Mouse (Mus musculus) macrophage (primary cell): ENCODE measurements around the gene Tmem9. TPM values are rescaled to one million over a fixed set of nuclear protein-coding genes. Genes with fewer than 3 reads are reported as not detected.

Experiments
- H3K27ac ChIP-seq: fragments of 350-480 bp; formaldehyde crosslinking; 2 replicates; pipeline ENCODE4 v1.9.0; 2021
- H3K36me3 ChIP-seq: fragments of 350-480 bp; formaldehyde crosslinking; 2 replicates; pipeline ENCODE4 v1.9.0; 2021; ENCODE audit errors: inconsistent target
- H3K4me3 ChIP-seq: fragments of 350-480 bp; formaldehyde crosslinking; 2 replicates; pipeline ENCODE4 v1.9.0; 2021; ENCODE audit errors: inconsistent target
- H3K79me2 ChIP-seq: fragments of 350-480 bp; formaldehyde crosslinking; 2 replicates; pipeline ENCODE4 v1.9.0; 2021; ENCODE audit errors: inconsistent target
- WGBS: methylation state at CpG from one replicate; pipeline ENCODE4 v1.1.7; 2026; ENCODE audit warnings: inconsistent platforms; ENCODE audit not compliant: missing documents; 5-methylcytosine and 5-hydroxymethylcytosine counted together
- polyA plus RNA-seq: library from polyadenylated mRNA; stranded (reverse); fragments of 250-400 nt; gene quantifications from 3 replicates; pipeline ENCODE4 v1.2.4, GENCODE M21; 2018; ENCODE audit warnings: inconsistent platforms

Tmem9 gene
- polyA plus RNA-seq, 1 experiment from 2014 or later, result 11.0 TPM

DNA sequence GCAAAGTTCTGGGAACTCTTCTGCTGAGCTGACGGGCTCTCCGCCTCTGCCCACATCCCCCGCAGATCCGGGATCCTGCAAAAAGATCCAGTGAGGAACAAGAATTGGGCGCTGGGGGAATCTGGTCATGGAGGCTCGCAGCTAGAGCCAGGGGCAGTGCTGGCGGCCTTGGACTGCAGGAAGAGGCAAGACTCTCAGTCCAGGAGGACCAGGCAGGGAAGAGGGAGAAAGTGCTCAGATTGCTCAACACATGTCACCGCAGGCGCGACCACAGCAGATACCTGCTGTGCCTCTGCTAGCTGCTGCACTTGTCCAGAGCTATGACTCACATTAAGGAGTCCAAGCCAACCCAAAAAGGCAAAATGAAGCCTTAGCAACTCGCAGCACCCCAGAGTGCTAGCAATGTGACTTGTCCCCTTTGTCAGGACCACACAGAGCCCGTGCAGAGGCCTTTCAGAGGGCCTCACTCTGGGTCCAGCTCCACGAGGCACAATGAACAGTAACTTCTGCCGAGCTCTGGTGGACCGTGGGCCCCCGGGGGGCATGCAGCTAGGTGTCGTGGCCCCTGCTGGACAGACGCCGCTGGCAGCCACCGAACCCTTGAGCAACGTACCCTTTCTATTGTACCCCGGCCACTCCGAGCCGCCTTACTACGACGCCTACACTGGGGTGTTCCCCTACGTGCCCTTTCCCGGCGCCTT, 42.5 kb downstream of the Tmem9 start, which contains the start of gene Ascl5:
Gene Ascl5 (plus strand): TSS at position 493 of the 701 bp plus-strand sequence.
- no peak within 1 kb of the TSS for H3K27ac ChIP-seq
- no peaks in the 10 kb centered on the region for H3K36me3 ChIP-seq
- WGBS, result 28% methylated on average over 29 of the region's 29 CpGs
- H3K79me2 ChIP-seq, result no peaks in the 10 kb centered on the region
- H3K4me3 ChIP-seq, result no peak within 1 kb of the TSS

- H3K27ac ChIP-seq, result no peak overlapping the region
- no peak overlapping the region for H3K4me3 ChIP-seq
- H3K36me3 ChIP-seq, result no peaks in the 10 kb centered on the region
- H3K79me2 ChIP-seq, result no peaks in the 10 kb centered on the region
- WGBS, result 4% methylated on average over 26 of the region's 36 CpGs
Measured at GRCm38 (mm10) chr1:136051013-136051315, 43.0 kb downstream of the Tmem9 start.

GRCm38 (mm10) chr1:136051465-136051864, 43.5 kb downstream of the Tmem9 start:
- WGBS, result 2% methylated on average over 6 of the region's 6 CpGs
- no peak overlapping the region for H3K4me3 ChIP-seq
- no peaks in the 10 kb centered on the region for H3K36me3 ChIP-seq
- no peak overlapping the region for H3K27ac ChIP-seq
- no peaks in the 10 kb centered on the region for H3K79me2 ChIP-seq

DNA sequence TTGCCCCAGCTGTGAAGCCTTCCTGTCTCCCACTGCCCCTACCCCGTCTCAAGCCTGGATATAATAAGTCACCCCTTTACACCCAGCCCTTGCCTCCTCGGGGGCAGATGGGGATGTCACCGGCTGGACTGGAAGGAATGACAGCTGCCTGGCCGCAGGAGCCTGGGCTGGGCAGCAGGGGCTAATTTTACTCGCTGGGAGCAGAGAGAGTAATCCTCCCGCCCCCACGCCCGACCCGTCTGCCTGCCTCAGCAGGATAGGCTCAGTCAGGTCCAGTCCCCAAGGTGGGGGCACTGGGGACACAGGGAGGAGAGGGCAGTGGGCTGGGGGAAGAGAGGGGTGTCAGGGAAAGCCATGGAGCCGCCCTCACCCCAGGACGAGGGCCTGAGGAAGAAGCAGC, 44.6 kb downstream of the Tmem9 start, which contains the start of gene Cacna1s:
Gene Cacna1s (plus strand): TSS at position 204 of the 400 bp plus-strand sequence.
- Histone ChIP-seq H3K79me2 (no peaks in the 10 kb centered on the region), H3K27ac (no peak within 1 kb of the TSS), H3K4me3 (no peak within 1 kb of the TSS), H3K36me3 (no peaks in the 10 kb centered on the region)
- 74% methylated on average over 11 of the region's 11 CpGs for WGBS

DNA sequence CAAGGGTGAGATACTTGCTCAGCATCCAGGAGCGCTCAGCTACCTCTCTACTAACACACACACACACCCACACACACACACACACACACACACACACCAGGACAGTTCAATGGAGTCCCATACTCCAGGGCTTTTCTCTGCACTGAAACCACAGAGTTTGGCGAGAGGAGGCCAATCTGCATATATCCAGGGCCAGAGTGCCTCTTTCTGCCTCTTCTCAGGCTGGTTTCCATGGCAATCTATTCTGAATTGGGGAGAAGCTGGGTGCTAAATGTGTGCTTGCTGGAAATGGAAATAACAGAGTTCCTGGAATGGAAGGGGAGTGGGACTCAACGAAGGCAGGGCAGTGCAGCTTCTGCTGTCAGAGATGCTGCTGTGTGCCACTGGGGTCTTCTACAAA, 47.8 kb downstream of the Tmem9 start:
- 82% methylated on average over 3 of the region's 3 CpGs for WGBS
- H3K79me2 ChIP-seq, result no peaks in the 10 kb centered on the region
- no peaks in the 10 kb centered on the region for H3K36me3 ChIP-seq
- H3K4me3 ChIP-seq, result no peak overlapping the region
- no peak overlapping the region for H3K27ac ChIP-seq

DNA sequence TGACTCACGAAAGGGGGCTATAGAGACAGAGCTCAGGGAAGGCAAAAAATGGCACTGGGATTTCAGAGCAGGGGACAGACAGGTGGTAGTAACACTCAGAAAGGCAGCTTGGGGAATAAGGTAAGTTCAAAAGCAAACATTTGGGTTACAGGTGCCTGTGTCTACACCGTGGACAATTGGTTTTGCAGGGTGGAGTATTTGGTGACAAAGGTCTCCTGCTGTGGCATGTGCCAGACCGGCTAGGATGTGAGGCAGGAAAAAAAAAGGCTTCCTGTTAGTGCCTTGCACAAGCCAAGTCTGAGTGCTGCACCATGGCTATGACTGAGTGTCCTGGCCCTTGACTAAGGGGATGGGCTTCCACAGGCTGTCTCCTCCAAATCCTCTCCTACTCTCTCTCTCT, 50.6 kb downstream of the Tmem9 start:
- Histone ChIP-seq H3K79me2 (no peaks in the 10 kb centered on the region), H3K4me3 (no peak overlapping the region), H3K36me3 (no peaks in the 10 kb centered on the region), H3K27ac (no peak overlapping the region)
- whole genome bisulfite sequencing, result 57% methylated on average over 3 of the region's 3 CpGs

GRCm38 (mm10) chr1:136061041-136061789, 53.3 kb downstream of the Tmem9 start:
- Histone ChIP-seq H3K79me2 (no peaks in the 10 kb centered on the region), H3K27ac (no peak overlapping the region), H3K4me3 (no peak overlapping the region), H3K36me3 (no peaks in the 10 kb centered on the region)
- 87% methylated on average over 9 of the region's 9 CpGs for WGBS

GRCm38 (mm10) chr1:136061790-136062141, 53.8 kb downstream of the Tmem9 start:
- no peak overlapping the region for H3K27ac ChIP-seq
- H3K79me2 ChIP-seq, result no peaks in the 10 kb centered on the region
- WGBS, result 93% methylated on average over 6 of the region's 7 CpGs
- H3K4me3 ChIP-seq, result no peak overlapping the region
- no peaks in the 10 kb centered on the region for H3K36me3 ChIP-seq

DNA sequence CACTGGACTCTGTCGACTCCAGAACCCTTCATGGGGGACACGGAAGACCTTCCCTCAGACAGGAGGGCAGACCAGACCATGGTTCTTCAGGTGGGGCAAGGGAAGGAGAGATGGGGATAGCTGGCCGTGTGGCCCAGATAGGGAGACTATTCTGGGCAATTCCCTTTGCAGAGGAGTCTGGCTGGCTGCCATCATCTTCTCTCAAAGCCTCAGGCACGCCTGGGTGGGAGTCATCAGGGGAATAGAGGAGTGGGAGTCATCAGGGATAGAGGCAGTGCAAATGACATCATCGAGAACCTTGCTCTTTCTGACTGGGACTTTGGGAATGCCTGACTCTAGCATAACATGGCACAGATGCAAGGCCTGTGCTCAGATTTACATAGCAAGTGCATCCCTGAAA, 56.0 kb downstream of the Tmem9 start:
- Histone ChIP-seq H3K4me3 (no peak overlapping the region), H3K79me2 (no peaks in the 10 kb centered on the region), H3K27ac (no peak overlapping the region), H3K36me3 (no peaks in the 10 kb centered on the region)
- WGBS, result 71% methylated on average over 5 of the region's 5 CpGs

GRCm38 (mm10) chr1:136066621-136067020, 58.7 kb downstream of the Tmem9 start:
- H3K27ac ChIP-seq, result no peak overlapping the region
- 27% methylated on average over 1 of the region's 1 CpGs for WGBS
- H3K79me2 ChIP-seq, result no peaks in the 10 kb centered on the region
- H3K36me3 ChIP-seq, result no peaks in the 10 kb centered on the region
- no peak overlapping the region for H3K4me3 ChIP-seq

DNA sequence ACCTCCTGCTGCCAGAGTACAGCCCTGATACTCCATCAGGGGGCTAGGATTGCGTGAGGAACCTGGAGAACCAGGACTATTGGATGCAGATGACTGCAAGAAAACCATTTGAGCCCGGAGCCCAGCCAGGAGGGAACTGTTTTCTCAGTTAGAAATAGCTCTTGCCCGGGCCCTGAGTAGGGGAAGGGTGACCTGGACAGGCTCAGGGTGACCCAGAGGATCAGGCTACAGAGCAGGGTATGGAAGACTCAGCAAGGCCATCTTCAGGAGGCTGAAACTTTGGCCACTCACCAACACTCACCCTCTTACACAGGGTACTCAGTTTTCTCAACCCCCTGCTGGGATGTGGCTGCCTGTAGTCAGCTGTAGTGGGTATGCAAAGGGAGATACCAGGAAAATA, 59.6 kb downstream of the Tmem9 start:
- WGBS, result 66% methylated on average over 3 of the region's 3 CpGs
- H3K27ac ChIP-seq, result no peak overlapping the region
- no peaks in the 10 kb centered on the region for H3K79me2 ChIP-seq
- H3K36me3 ChIP-seq, result no peaks in the 10 kb centered on the region
- H3K4me3 ChIP-seq, result no peak overlapping the region

DNA sequence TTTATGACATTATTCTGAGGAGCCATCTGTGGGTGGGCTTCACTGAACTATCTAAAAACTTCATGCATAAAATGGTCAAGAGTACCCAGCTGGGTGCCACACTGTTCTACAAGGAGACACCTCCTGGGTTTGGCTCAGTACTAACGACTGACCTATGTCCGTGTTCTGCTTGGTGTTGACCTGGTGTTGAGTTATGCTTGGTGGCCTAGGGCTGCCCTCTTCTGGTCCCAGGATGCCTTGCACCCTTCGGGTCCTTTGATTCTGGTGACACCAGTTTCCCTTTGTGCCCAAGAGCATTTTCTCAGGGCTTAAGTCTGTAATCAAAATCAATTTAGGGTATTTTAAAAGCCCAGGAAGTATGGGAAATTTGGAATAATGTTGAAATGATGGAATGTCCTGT, 68.1 kb downstream of the Tmem9 start:
- Histone ChIP-seq H3K79me2 (no peaks in the 10 kb centered on the region), H3K4me3 (no peak overlapping the region), H3K36me3 (no peaks in the 10 kb centered on the region), H3K27ac (no peak overlapping the region)
- WGBS, result 0% methylated on average over 3 of the region's 3 CpGs

- Histone ChIP-seq H3K27ac (no peak overlapping the region), H3K79me2 (no peaks in the 10 kb centered on the region), H3K36me3 (no peaks in the 10 kb centered on the region), H3K4me3 (no peak overlapping the region)
- WGBS, result 57% methylated on average over 4 of the region's 4 CpGs
Measured at GRCm38 (mm10) chr1:136077656-136078055, 69.7 kb downstream of the Tmem9 start.

GRCm38 (mm10) chr1:136081161-136081560, 73.2 kb downstream of the Tmem9 start:
- H3K36me3 ChIP-seq, result no peaks in the 10 kb centered on the region
- no peak overlapping the region for H3K4me3 ChIP-seq
- no peak overlapping the region for H3K27ac ChIP-seq
- WGBS, result 100% methylated on average over 1 of the region's 1 CpGs
- H3K79me2 ChIP-seq, result no peaks in the 10 kb centered on the region
